Mouse (Mus musculus): ENCODE measurements around the gene Psmb7. TPM values are rescaled to one million over a fixed set of nuclear protein-coding genes. Genes with fewer than 3 reads are reported as not detected.

The Psmb7 gene
- polyA plus RNA-seq, 1 experiment from 2014 or later: 204 TPM

GRCm38 (mm10) chr2:38668802-38669580 lies 25.1 kb upstream of the Psmb7 start:
- H3K9ac ChIP-seq: no peak overlapping the region
- H3K4me3 ChIP-seq: no peak overlapping the region; the same call in 1 of the 2 replicates
- peak; percentile 53; the same call in 1 of the 2 replicates for ATAC-seq (replicated peaks; ENCODE audit: insufficient number of reproducible peaks, insufficient read depth, low FRiP score, low read depth)
- no peaks in the 10 kb centered on the region for H3K9me3 ChIP-seq (replicated peaks)
- H3K4me1 ChIP-seq (replicated peaks): 0 out of 2 replicates have a peak, but pooled peaks cover 4% of the 10 kb centered on the region
- WGBS: 11% methylated on average over 17 of the region's 17 CpGs
- H3K27ac ChIP-seq: no peak overlapping the region
- peak overlapping the region; percentile 33 for H3K4me2 ChIP-seq
- H3K36me3 ChIP-seq: no peaks in the 10 kb centered on the region
- peaks cover 42% of the 10 kb centered on the region for H3K27me3 ChIP-seq

- no peak overlapping the region for H3K4me2 ChIP-seq
- H3K27ac ChIP-seq: no peak overlapping the region
- H3K9ac ChIP-seq: no peak overlapping the region
- H3K4me1 ChIP-seq (replicated peaks): peaks cover 2% of the 10 kb centered on the region; the same call in 1 of the 2 replicates
- no peak for ATAC-seq (replicated peaks; ENCODE audit: insufficient number of reproducible peaks, insufficient read depth, low FRiP score, low read depth)
- no peaks in the 10 kb centered on the region for H3K36me3 ChIP-seq
- H3K27me3 ChIP-seq: no peaks in the 10 kb centered on the region
- 5% methylated on average over 1 of the region's 1 CpGs for WGBS
- H3K4me3 ChIP-seq: no peak overlapping the region
- H3K9me3 ChIP-seq (replicated peaks): no peaks in the 10 kb centered on the region
These were observed 17.5 kb upstream of the Psmb7 start for GRCm38 (mm10) chr2:38661398-38661797.

DNA sequence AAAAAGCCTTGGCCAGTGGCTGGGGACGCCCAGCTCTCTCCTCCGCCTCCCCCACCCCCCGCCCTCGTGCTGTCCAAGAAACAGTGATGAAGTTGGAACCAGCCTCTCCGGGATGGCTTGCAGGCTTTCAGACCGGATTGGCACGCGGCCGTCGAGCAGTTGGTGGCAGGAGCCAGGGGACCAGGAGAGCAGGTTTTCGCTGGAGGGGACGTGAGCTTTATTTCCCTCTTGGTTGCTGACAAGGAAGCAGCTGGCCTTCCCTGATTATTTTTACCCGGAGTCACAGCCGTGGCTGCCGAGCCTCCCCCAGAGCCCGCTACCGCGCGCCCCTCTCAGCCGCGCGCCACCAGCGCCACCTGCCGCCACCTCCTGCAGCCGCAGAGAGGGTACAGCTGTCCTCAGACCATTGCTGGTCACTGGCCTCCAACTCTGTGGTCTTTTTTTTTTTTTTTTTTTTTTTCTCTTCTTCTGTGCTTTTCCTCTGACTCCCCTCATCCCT lies 14.5 kb upstream of the Psmb7 start:
- Histone ChIP-seq H3K4me3 (peak overlapping the region; percentile 53), H3K9ac (peak overlapping the region; percentile 37), H3K9me3 (replicated peaks) (no peaks in the 10 kb centered on the region), H3K4me2 (peak overlapping the region; percentile 84), H3K27me3 (no peaks in the 10 kb centered on the region), H3K4me1 (replicated peaks) (peaks cover 2% of the 10 kb centered on the region; the same call in 1 of the 2 replicates), H3K27ac (no peak overlapping the region), H3K36me3 (no peaks in the 10 kb centered on the region)
- peak; percentile 86 for ATAC-seq (replicated peaks; ENCODE audit: insufficient number of reproducible peaks, insufficient read depth, low FRiP score, low read depth)
- under 1% methylated on average over 25 of the region's 25 CpGs for WGBS

GRCm38 (mm10) chr2:38653694-38654093 lies 9.8 kb upstream of the Psmb7 start:
- no peak overlapping the region for H3K4me2 ChIP-seq
- WGBS: 79% methylated on average over 2 of the region's 2 CpGs
- H3K4me1 ChIP-seq (replicated peaks): peaks cover 2% of the 10 kb centered on the region; the same call in 1 of the 2 replicates
- ATAC-seq (replicated peaks; ENCODE audit: insufficient number of reproducible peaks, insufficient read depth, low FRiP score, low read depth): no peak
- H3K36me3 ChIP-seq: no peaks in the 10 kb centered on the region
- no peaks in the 10 kb centered on the region for H3K27me3 ChIP-seq
- no peak overlapping the region for H3K9ac ChIP-seq
- H3K9me3 ChIP-seq (replicated peaks): no peaks in the 10 kb centered on the region
- H3K27ac ChIP-seq: no peak overlapping the region
- H3K4me3 ChIP-seq: no peak overlapping the region

GRCm38 (mm10) chr2:38653293-38653619 lies 9.4 kb upstream of the Psmb7 start:
- ATAC-seq (replicated peaks; ENCODE audit: insufficient number of reproducible peaks, insufficient read depth, low FRiP score, low read depth): no peak
- H3K9ac ChIP-seq: no peak overlapping the region
- no peaks in the 10 kb centered on the region for H3K9me3 ChIP-seq (replicated peaks)
- H3K4me3 ChIP-seq: no peak overlapping the region
- H3K36me3 ChIP-seq: no peaks in the 10 kb centered on the region
- 86% methylated on average over 5 of the region's 5 CpGs for WGBS
- H3K27me3 ChIP-seq: no peaks in the 10 kb centered on the region
- H3K27ac ChIP-seq: no peak overlapping the region
- no peak overlapping the region for H3K4me2 ChIP-seq
- peaks cover 2% of the 10 kb centered on the region; the same call in 1 of the 2 replicates for H3K4me1 ChIP-seq (replicated peaks)

- Histone ChIP-seq H3K4me2 (no peak overlapping the region), H3K36me3 (no peaks in the 10 kb centered on the region), H3K9ac (no peak overlapping the region), H3K9me3 (replicated peaks) (no peaks in the 10 kb centered on the region), H3K4me1 (replicated peaks) (no peaks in the 10 kb centered on the region), H3K4me3 (no peak overlapping the region), H3K27me3 (no peaks in the 10 kb centered on the region), H3K27ac (no peak overlapping the region)
- 62% methylated on average over 10 of the region's 10 CpGs for WGBS
- ATAC-seq (replicated peaks; ENCODE audit: insufficient number of reproducible peaks, insufficient read depth, low FRiP score, low read depth): no peak
These were observed 8.8 kb upstream of the Psmb7 start for GRCm38 (mm10) chr2:38652565-38653292.

DNA sequence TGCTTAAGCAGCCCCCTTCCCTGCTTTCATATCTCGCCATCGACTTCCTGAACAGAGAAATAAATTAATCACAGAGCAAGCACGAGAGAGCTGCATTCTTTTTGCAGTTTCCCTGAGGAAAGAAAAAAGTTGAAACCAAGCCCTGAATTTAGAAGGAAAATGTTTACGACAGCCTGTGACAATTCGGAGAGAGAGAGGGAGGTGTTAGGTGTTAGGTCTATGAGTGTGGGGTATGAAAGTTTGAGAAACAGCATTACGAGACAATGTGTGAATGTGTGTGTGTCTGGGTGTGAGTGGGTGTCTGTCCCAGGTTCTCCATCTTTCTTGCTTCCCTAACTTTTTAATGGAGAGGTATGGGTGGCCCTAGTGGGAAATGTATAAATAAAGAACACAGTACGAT lies 8.2 kb upstream of the Psmb7 start:
- no peak overlapping the region for H3K9ac ChIP-seq
- no peak overlapping the region for H3K27ac ChIP-seq
- 74% methylated on average over 7 of the region's 7 CpGs for WGBS
- H3K9me3 ChIP-seq (replicated peaks): no peaks in the 10 kb centered on the region
- H3K4me2 ChIP-seq: no peak overlapping the region
- no peaks in the 10 kb centered on the region for H3K4me1 ChIP-seq (replicated peaks)
- H3K27me3 ChIP-seq: no peaks in the 10 kb centered on the region
- no peak for ATAC-seq (replicated peaks; ENCODE audit: insufficient number of reproducible peaks, insufficient read depth, low FRiP score, low read depth)
- H3K36me3 ChIP-seq: no peaks in the 10 kb centered on the region
- no peak overlapping the region for H3K4me3 ChIP-seq

GRCm38 (mm10) chr2:38650340-38650739 lies 6.5 kb upstream of the Psmb7 start:
- Histone ChIP-seq H3K36me3 (no peaks in the 10 kb centered on the region), H3K4me3 (no peak overlapping the region), H3K4me2 (no peak overlapping the region), H3K9me3 (replicated peaks) (no peaks in the 10 kb centered on the region), H3K27ac (no peak overlapping the region), H3K4me1 (replicated peaks) (no peaks in the 10 kb centered on the region), H3K27me3 (no peaks in the 10 kb centered on the region), H3K9ac (no peak overlapping the region)
- ATAC-seq (replicated peaks; ENCODE audit: insufficient number of reproducible peaks, insufficient read depth, low FRiP score, low read depth): no peak
- WGBS: 77% methylated on average over 1 of the region's 1 CpGs

DNA sequence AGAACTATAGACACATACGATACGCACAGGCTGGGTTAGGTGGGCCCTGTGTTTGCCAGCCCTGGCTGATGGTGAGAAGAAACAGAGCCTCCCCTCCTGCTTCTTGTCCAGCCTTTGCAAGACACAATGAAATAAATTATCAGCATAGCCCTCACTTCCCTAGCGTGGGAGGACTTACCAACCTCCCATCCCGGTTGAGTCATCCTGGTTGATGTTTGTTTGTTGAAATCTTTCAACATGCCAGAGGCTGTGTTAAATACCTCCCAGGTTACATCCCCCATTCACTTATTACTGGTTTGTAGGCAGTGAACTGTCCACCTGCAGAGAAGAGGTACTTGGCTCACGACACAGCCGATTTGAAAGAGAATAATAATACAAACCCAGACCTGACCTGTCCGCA lies 3.8 kb upstream of the Psmb7 start:
- Histone ChIP-seq H3K36me3 (no peaks in the 10 kb centered on the region), H3K4me3 (no peak overlapping the region), H3K9me3 (replicated peaks) (no peaks in the 10 kb centered on the region), H3K9ac (no peak overlapping the region), H3K4me2 (no peak overlapping the region), H3K27ac (no peak overlapping the region), H3K4me1 (replicated peaks) (peaks cover 9% of the 10 kb centered on the region), H3K27me3 (no peaks in the 10 kb centered on the region)
- WGBS: 73% methylated on average over 7 of the region's 7 CpGs
- no peak for ATAC-seq (replicated peaks; ENCODE audit: insufficient number of reproducible peaks, insufficient read depth, low FRiP score, low read depth)

- H3K36me3 ChIP-seq: no peaks in the 10 kb centered on the region
- no peak for ATAC-seq (replicated peaks; ENCODE audit: insufficient number of reproducible peaks, insufficient read depth, low FRiP score, low read depth)
- WGBS: 62% methylated on average over 8 of the region's 8 CpGs
- no peaks in the 10 kb centered on the region for H3K9me3 ChIP-seq (replicated peaks)
- H3K27me3 ChIP-seq: no peaks in the 10 kb centered on the region
- H3K4me2 ChIP-seq: no peak overlapping the region
- peaks cover 13% of the 10 kb centered on the region for H3K4me1 ChIP-seq (replicated peaks)
- no peak overlapping the region for H3K27ac ChIP-seq
- no peak overlapping the region for H3K4me3 ChIP-seq
- H3K9ac ChIP-seq: no peak overlapping the region
These were observed 3.3 kb upstream of the Psmb7 start for GRCm38 (mm10) chr2:38647201-38647606.

GRCm38 (mm10) chr2:38645936-38646335 lies 2.0 kb upstream of the Psmb7 start:
- no peak overlapping the region for H3K9ac ChIP-seq
- H3K36me3 ChIP-seq: peaks cover 11% of the 10 kb centered on the region
- no peak overlapping the region for H3K4me3 ChIP-seq
- no peak overlapping the region for H3K27ac ChIP-seq
- no peak overlapping the region for H3K4me2 ChIP-seq
- WGBS: 0% methylated on average over 3 of the region's 3 CpGs
- H3K9me3 ChIP-seq (replicated peaks): no peaks in the 10 kb centered on the region
- ATAC-seq (replicated peaks; ENCODE audit: insufficient number of reproducible peaks, insufficient read depth, low FRiP score, low read depth): no peak
- no peaks in the 10 kb centered on the region for H3K27me3 ChIP-seq
- peaks cover 13% of the 10 kb centered on the region for H3K4me1 ChIP-seq (replicated peaks)

Data from heart, embryonic 15.5 days (tissue).